11 mouse cellular contexts compared by ENCODE assay signal in the genomic region with DNA sequence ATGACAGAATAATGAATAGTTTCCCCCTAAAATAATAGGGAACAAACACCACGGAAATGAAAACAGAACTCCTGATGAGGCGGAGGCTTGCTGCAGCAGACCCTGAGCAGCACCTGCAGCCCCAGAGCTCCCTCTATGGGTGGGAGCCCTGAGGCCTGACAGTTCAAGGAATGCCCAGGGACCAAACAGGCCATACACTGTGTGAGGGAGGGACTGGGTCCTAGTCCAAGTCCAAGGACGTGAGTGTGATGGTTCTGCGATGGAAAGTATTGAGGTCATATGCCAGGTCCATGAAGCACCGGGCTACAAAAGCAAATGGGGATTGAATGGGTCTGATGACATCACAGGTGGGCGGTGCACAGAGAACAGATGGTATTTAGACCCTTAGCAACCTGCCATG. TPM values are rescaled to one million over a fixed set of nuclear protein-coding genes. Genes with fewer than 3 reads are reported as not detected.
DNase-seq lines count a peak whose midpoint lies in the region; ATAC-seq lines count a peak whose summit lies in the region.
"Had no signal": no experiment of that assay in that cellular context is flagged by ENCODE, and none has a peak within 500 bp of the region (broad histone marks: within the 10 kb centered on the region; RNA-seq: fewer than 3 reads in every experiment).

No protein-coding gene starts in this region.

- no peak overlapping the region for H3K27ac ChIP-seq in kidney, embryonic 15.5 days
- H3K27ac ChIP-seq: intestine, embryonic 15.5 days; limb, embryonic 15.5 days had no signal

- H3K4me2 ChIP-seq in kidney, embryonic 15.5 days: no peak overlapping the region
- H3K4me2 ChIP-seq: intestine, embryonic 15.5 days; limb, embryonic 15.5 days had no signal

- ATAC-seq in kidney, embryonic 15.5 days (replicated peaks; ENCODE audit: low FRiP score): no peak
- ATAC-seq in monocyte, adult 5-6 weeks (replicated peaks; ENCODE audit: insufficient number of reproducible peaks, low FRiP score, low TSS enrichment, poor library complexity, severe bottlenecking): no peak
- ATAC-seq: intestine, embryonic 15.5 days had no signal

- 64% methylated on average over 6 of the region's 6 CpGs for WGBS in kidney, embryonic 15.5 days

- H3K4me1 ChIP-seq in kidney, embryonic 15.5 days: no peaks in the 10 kb centered on the region
- H3K4me1 ChIP-seq: limb, embryonic 15.5 days had no signal

- H3K9ac ChIP-seq in kidney, embryonic 15.5 days: no peak overlapping the region
- H3K9ac ChIP-seq: intestine, embryonic 15.5 days; limb, embryonic 15.5 days had no signal

- H3K27me3 ChIP-seq in kidney, embryonic 15.5 days: no peaks in the 10 kb centered on the region
- H3K27me3 ChIP-seq: intestine, embryonic 15.5 days; limb, embryonic 15.5 days had no signal

- peak; percentile 18 for DNase-seq in adrenal gland, postnatal 10 days
- DNase-seq in adrenal gland, adult 2 months: no peak
- DNase-seq in kidney, postnatal 14 days: peak; percentile 6
- peak; percentile 12 for DNase-seq in right cerebral cortex, postnatal 14 days
- DNase-seq in right cerebral cortex, postnatal 36 days (ENCODE audit: low spot score in 2 of 2): no peak
- no peak for DNase-seq in right cerebral cortex, adult 18-20 months

- H3K9me3 ChIP-seq in kidney, embryonic 15.5 days (replicated peaks): no peaks in the 10 kb centered on the region
- H3K9me3 ChIP-seq: intestine, embryonic 15.5 days; limb, embryonic 15.5 days had no signal

- H3K36me3 ChIP-seq in kidney, embryonic 15.5 days: no peaks in the 10 kb centered on the region
- H3K36me3 ChIP-seq: intestine, embryonic 15.5 days; limb, embryonic 15.5 days had no signal

- no peak overlapping the region for H3K4me3 ChIP-seq in kidney, embryonic 15.5 days (replicated peaks)
- H3K4me3 ChIP-seq: erythroblast, embryonic 14.5 days; intestine, embryonic 15.5 days; limb, embryonic 15.5 days had no signal

RNA-seq across cellular contexts. Expression of a gene that starts 33.7 kb away (rescaled TPM):
- total RNA-seq in adrenal gland, postnatal 10 days (2021): 10 to 100 TPM; 17.9 to 27.0 TPM
- total RNA-seq in adrenal gland, adult 2 months (2021): 10 to 100 TPM; 12.4 to 17.9 TPM
- polyA plus RNA-seq in adrenal gland, adult 2 months (2012; rRNA removed): 2.8 and 5.9 TPM in 2 replicates
- 29.5 and 35.6 TPM in 2 replicates for polyA plus RNA-seq in kidney, embryonic 15.5 days (2015; fragmentation: Nextera tagmentation; extraction: Ambion mirVana)
- total RNA-seq in monocyte, adult 5-6 weeks (2017): 3.0 TPM in 1 of 3 replicates, not detected in the others

Comparison
In these comparisons a context has a peak if more than half of its experiments do, and no peak if none do; other contexts are left out.
1. DNase-seq: peak in adrenal gland, postnatal 10 days (single experiment), kidney, postnatal 14 days (single experiment) and right cerebral cortex, postnatal 14 days (single experiment); none in adrenal gland, adult 2 months (single experiment), right cerebral cortex, postnatal 36 days (0 of 2) and right cerebral cortex, adult 18-20 months (single experiment).